Mouse (Mus musculus) liver, embryonic 14.5 days (tissue): ENCODE measurements around the gene Cacna1i.

Source experiments
- CTCF ChIP-seq: IDR thresholded peaks from 2 replicates; pipeline ENCODE4 v1.5.1; 2016; ENCODE audit warnings: antibody characterized with exemption, low read depth, control low read depth
- EP300 ChIP-seq: IDR thresholded peaks from 2 replicates; pipeline ENCODE4 v1.6.1; 2016; ENCODE audit warnings: antibody characterized with exemption, low read depth

DNA sequence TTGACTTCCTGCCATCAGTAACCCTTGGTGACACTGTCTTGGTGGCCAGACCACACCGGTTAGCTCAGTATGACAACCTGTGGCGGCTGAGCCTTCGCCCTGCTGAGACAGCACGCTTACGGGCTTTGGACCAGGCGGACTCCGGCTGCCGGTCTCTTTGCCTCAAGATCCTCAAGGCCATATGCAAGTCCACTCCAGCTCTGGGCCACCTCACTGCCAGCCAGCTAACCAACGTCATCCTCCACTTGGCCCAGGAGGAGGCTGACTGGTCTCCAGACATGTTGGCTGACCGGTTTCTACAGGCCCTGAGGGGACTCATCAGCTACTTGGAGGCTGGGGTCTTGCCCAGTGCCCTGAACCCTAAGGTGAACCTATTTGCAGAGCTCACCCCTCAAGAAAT lies 37.4 kb upstream of the Cacna1i start:
- TF ChIP-seq CTCF, result no peak
- TF ChIP-seq EP300, result no peak
